Mouse (Mus musculus): ENCODE results near the gene Rbm31y.
"Not testable (repeated sequence)": the region's sequence is repeated elsewhere in the genome, so short reads cannot be mapped to it uniquely, and the experiment has no call there.

Rbm31y gene

DNA sequence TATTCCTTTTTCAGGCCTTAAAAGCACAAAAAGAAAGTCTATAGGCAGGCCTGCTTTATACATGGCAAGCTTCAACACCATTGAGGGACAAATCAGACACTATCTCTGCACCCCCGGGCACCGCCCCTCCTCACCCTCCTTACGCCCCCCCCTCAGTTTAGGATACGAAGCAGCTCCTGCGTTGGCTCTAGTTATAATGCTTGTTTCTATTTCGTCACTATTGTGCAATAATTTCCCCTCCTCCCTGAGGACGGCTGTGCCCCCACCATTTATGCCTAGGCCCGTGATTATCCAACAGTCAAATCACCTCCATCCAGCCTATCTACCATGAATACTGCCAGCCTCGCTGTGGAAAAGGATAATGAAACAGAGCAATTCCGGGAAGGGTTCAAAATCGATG is at the start of gene Rbm31y:
TSS of gene Rbm31y (plus strand) at position 301 of the 400 bp plus-strand sequence.
- not testable (repeated sequence) for DNase-seq (ENCODE audit: low spot score)

Data from ovary, adult 18-20 months (tissue).